Mouse (Mus musculus) intestine, embryonic 14.5 days (tissue): ENCODE data around the gene Usp22. TPM values are rescaled to one million over a fixed set of nuclear protein-coding genes. Genes with fewer than 3 reads are reported as not detected.
A peak's percentile ranks its signal among the peaks of the same experiment; 100 is the strongest.
"Not testable (repeated sequence)": the region's sequence is repeated elsewhere in the genome, so short reads cannot be mapped to it uniquely, and the experiment has no call there.

ENCODE experiments used
- ATAC-seq: fragments of 200-750 bp; cut with Nextera tagmentation; replicated peaks from 2 replicates; pipeline ENCODE4 v1.8.0; 2017; ENCODE audit warnings: low read depth, moderate number of reproducible peaks, moderate TSS enrichment, moderate library complexity; ENCODE audit not compliant: low FRiP score, low TSS enrichment
- DNase-seq: peaks from one replicate; pipeline ENCODE4 v3.0.0-alpha.2; 2018; ENCODE audit warnings: low spot score
- H3K27ac ChIP-seq: fragments of 300-500 bp; sonication (generic); 2 replicates; pipeline ENCODE4 v1.5.1; 2014; ENCODE audit warnings: low read depth, mild to moderate bottlenecking, control low read depth
- H3K27me3 ChIP-seq: fragments of 300-500 bp; sonication (generic); replicated peaks from 2 replicates; pipeline ENCODE4 v1.6.1; 2014; ENCODE audit warnings: low read length, control low read depth; ENCODE audit not compliant: control insufficient read depth, insufficient read depth
- H3K36me3 ChIP-seq: fragments of 300-500 bp; sonication (generic); 2 replicates; pipeline ENCODE4 v1.6.1; 2014; ENCODE audit warnings: low read length, control low read depth; ENCODE audit not compliant: control insufficient read depth, insufficient read depth
- H3K4me1 ChIP-seq: fragments of 300-500 bp; sonication (generic); replicated peaks from 2 replicates; pipeline ENCODE4 v1.6.1; 2014; ENCODE audit warnings: low read length, control low read depth, mixed read lengths; ENCODE audit not compliant: control insufficient read depth, insufficient read depth
- H3K4me2 ChIP-seq: fragments of 300-500 bp; sonication (generic); 2 replicates; pipeline ENCODE4 v1.6.1; 2014; ENCODE audit warnings: low read length
- H3K4me3 ChIP-seq: fragments of 300-500 bp; sonication (generic); 2 replicates; pipeline ENCODE4 v1.5.1; 2014; ENCODE audit warnings: low read depth, low read length, control low read depth, mixed read lengths
- H3K9ac ChIP-seq: fragments of 300-500 bp; sonication (generic); 2 replicates; pipeline ENCODE4 v1.6.1; 2014; ENCODE audit warnings: mild to moderate bottlenecking, low read length
- H3K9me3 ChIP-seq: fragments of 300-500 bp; sonication (generic); 2 replicates; pipeline ENCODE4 v1.6.1; 2016; ENCODE audit warnings: low read length, control low read depth; ENCODE audit not compliant: control insufficient read depth
- WGBS: fragments of 180-500 bp; shearing (Covaris S2); extraction: QIAGEN DNeasy Blood & Tissue Kit; methylation state at CpG from one replicate; pipeline ENCODE4 v1.1.7; 2014; 5-methylcytosine and 5-hydroxymethylcytosine counted together
- polyA plus RNA-seq: library from polyadenylated mRNA; unstranded; fragments of >200 nt; fragmentation: Nextera tagmentation; extraction: Ambion mirVana; gene quantifications from 2 replicates; pipeline ENCODE4 v1.2.1, GENCODE M21; 2014

The Usp22 gene
- polyA plus RNA-seq, 1 experiment from 2014 or later, result 163 TPM

DNA sequence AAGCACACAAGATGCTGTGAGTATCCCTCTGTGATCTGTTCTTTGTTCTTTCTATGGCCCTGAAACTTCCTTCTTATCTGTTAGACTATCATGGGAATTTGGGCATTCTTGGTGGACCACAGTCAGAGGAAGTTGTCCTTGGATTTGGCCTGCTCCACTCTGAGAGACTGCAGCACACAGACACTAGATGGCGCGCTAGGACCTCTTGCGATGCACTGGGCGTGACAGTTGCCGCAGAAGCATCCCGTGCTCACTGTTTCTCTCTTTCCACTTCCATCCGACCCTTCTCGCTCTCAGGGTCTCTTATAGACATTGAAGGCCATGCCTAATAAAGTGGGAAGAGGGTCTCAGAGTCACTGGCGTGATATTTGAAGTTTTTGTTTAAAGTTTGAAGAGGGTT, 18.5 kb upstream of the Usp22 start:
- H3K4me2 ChIP-seq, result no peak overlapping the region
- H3K9me3 ChIP-seq, result no peaks in the 10 kb centered on the region
- DNase-seq (peak; percentile 89), ATAC-seq (no peak; the same call in 1 of the 2 replicates)
- H3K36me3 ChIP-seq, result no peaks in the 10 kb centered on the region
- H3K27ac ChIP-seq, result no peak overlapping the region
- 7% methylated on average over 9 of the region's 9 CpGs for WGBS
- H3K4me3 ChIP-seq, result no peak overlapping the region
- H3K9ac ChIP-seq, result no peak overlapping the region
- no peaks in the 10 kb centered on the region for H3K4me1 ChIP-seq
- peaks cover 6% of the 10 kb centered on the region; the same call in 1 of the 2 replicates for H3K27me3 ChIP-seq

GRCm38 (mm10) chr11:61192779-61193178, 17.9 kb upstream of the Usp22 start:
- Histone ChIP-seq H3K27me3 (peaks cover 6% of the 10 kb centered on the region; the same call in 1 of the 2 replicates), H3K4me1 (no peaks in the 10 kb centered on the region), H3K36me3 (no peaks in the 10 kb centered on the region), H3K27ac (no peak overlapping the region), H3K9ac (no peak overlapping the region), H3K9me3 (no peaks in the 10 kb centered on the region), H3K4me2 (no peak overlapping the region), H3K4me3 (no peak overlapping the region)
- no peak for DNase-seq
- WGBS, result 88% methylated on average over 2 of the region's 2 CpGs
- ATAC-seq, result no peak

DNA sequence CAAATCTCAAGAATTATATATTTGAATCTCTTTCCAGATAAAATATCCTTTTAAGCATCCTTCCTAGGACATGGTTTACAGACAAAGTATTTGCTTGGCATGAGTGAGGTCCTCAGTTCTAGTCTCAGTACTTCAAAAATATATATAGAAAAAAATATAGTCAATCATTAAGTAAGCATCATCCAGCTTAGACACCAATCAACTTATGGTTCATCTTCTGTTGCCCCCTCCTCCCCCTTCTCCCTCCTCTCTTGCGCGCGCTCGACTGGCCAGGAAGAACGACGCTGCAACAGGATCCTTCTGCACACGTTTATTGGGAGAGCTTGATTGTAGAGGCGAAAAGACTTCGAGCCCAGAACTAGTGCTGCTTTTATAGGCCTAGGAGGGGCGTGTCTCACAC, 17.3 kb upstream of the Usp22 start:
- not testable (repeated sequence) for H3K27ac ChIP-seq, H3K9me3 ChIP-seq, H3K9ac ChIP-seq, ATAC-seq, H3K27me3 ChIP-seq, H3K4me1 ChIP-seq, DNase-seq, H3K36me3 ChIP-seq, H3K4me2 ChIP-seq, H3K4me3 ChIP-seq
- WGBS, result 88% methylated on average over 7 of the region's 10 CpGs

DNA sequence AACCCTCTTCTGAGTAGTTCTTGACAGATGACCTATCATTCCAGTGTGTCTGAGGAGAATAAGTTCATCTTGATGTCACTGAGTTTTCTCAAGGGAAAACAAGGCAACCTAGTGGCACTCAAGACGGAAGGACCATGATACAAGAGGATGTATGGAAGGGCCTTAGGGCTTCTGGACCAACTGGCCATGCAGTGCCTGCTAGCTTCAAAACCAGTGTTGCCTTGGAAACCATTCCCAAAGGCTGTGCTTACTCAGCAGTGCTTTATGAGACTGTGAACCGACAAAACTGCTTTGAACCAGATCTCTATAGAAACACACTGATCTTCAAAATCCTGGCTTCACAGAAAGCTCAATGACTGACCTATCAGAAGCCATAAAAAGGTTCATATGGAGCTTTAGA, 15.9 kb upstream of the Usp22 start:
- Histone ChIP-seq H3K36me3 (no peaks in the 10 kb centered on the region), H3K9ac (no peak overlapping the region), H3K4me2 (no peak overlapping the region)

GRCm38 (mm10) chr11:61183820-61184219, 9.0 kb upstream of the Usp22 start:
- WGBS, result 96% methylated on average over 1 of the region's 1 CpGs
- H3K27ac ChIP-seq, result no peak overlapping the region
- H3K9me3 ChIP-seq, result no peaks in the 10 kb centered on the region
- no peak overlapping the region for H3K4me3 ChIP-seq
- ATAC-seq, result no peak
- DNase-seq, result no peak
- no peaks in the 10 kb centered on the region for H3K27me3 ChIP-seq
- no peaks in the 10 kb centered on the region for H3K4me1 ChIP-seq
- H3K9ac ChIP-seq, result no peak overlapping the region
- no peak overlapping the region for H3K4me2 ChIP-seq
- no peaks in the 10 kb centered on the region for H3K36me3 ChIP-seq

More for the DNA sequence above, 15.9 kb upstream of the Usp22 start:
- no peak overlapping the region for H3K4me3 ChIP-seq
- DNase-seq (no peak), ATAC-seq (no peak)
- no peaks in the 10 kb centered on the region for H3K9me3 ChIP-seq
- H3K27ac ChIP-seq, result no peak overlapping the region
- 75% methylated on average over 2 of the region's 2 CpGs for WGBS
- no peaks in the 10 kb centered on the region for H3K4me1 ChIP-seq
- H3K27me3 ChIP-seq, result peaks cover 6% of the 10 kb centered on the region; the same call in 1 of the 2 replicates

DNA sequence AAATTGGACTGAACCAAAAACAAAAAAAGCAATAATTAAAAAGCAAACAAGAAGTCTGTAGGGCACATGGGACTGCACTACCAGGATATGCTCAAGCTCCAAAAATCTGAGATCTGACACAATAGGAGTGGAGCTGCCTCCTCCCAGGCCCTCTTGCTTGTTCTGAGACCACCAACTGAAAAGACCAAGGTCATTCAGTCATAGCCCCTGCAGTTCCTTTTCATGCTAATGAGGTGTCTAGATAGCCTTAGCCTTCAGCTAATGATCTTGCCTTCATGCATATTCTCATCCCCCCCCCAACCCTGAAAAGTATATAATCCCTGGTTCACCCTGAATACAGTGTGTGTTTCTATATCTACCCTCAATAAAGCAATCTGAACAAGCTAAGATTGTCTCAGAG, 6.8 kb upstream of the Usp22 start:
- Histone ChIP-seq H3K4me3 (no peak overlapping the region), H3K36me3 (no peaks in the 10 kb centered on the region), H3K27me3 (no peaks in the 10 kb centered on the region), H3K4me1 (no peaks in the 10 kb centered on the region), H3K4me2 (no peak overlapping the region), H3K27ac (no peak overlapping the region), H3K9me3 (no peaks in the 10 kb centered on the region), H3K9ac (no peak overlapping the region)
- DNase-seq (no peak), ATAC-seq (no peak)

- H3K27me3 ChIP-seq, result no peaks in the 10 kb centered on the region
- no peak overlapping the region for H3K4me2 ChIP-seq
- no peaks in the 10 kb centered on the region for H3K36me3 ChIP-seq
- ATAC-seq (no peak), DNase-seq (no peak)
- no peaks in the 10 kb centered on the region; the same call in 1 of the 2 replicates for H3K4me1 ChIP-seq
- no peaks in the 10 kb centered on the region for H3K9me3 ChIP-seq
- H3K4me3 ChIP-seq, result no peak overlapping the region
- whole genome bisulfite sequencing, result 87% methylated on average over 3 of the region's 3 CpGs
- H3K9ac ChIP-seq, result no peak overlapping the region
- H3K27ac ChIP-seq, result no peak overlapping the region
Measured at GRCm38 (mm10) chr11:61180361-61180760, 5.5 kb upstream of the Usp22 start.

- DNase-seq (no peak), ATAC-seq (no peak)
- Histone ChIP-seq H3K4me3 (no peak overlapping the region), H3K9ac (no peak overlapping the region), H3K4me2 (no peak overlapping the region), H3K36me3 (no peaks in the 10 kb centered on the region), H3K27me3 (no peaks in the 10 kb centered on the region), H3K9me3 (no peaks in the 10 kb centered on the region), H3K27ac (no peak overlapping the region), H3K4me1 (peaks cover 16% of the 10 kb centered on the region)
- 88% methylated on average over 1 of the region's 1 CpGs for WGBS
Measured at GRCm38 (mm10) chr11:61176321-61176720, 1.5 kb upstream of the Usp22 start.

DNA sequence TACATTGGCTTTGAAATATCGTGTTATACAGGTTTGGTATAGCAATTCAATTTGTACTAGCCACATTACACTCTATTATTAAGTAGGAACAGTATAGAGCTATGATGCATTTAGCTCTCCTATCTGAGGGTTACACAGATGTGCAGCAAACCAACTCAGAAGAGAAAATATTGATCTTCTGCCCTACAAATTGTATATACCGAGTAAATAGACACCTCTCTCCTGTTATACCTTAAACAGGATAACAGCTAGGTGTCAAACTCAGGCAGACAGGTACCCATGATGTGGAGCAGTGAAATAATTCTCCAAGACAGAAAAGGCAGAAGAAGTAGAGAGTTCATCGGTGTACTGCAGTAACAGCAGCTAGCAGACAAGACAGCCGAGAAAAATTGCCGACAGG, 923 bp upstream of the Usp22 start:
- no peak for DNase-seq
- no peaks in the 10 kb centered on the region for H3K9me3 ChIP-seq
- peak overlapping the region; percentile 47 for H3K4me2 ChIP-seq
- H3K27me3 ChIP-seq, result no peaks in the 10 kb centered on the region
- no peak for ATAC-seq
- peak overlapping the region; percentile 100 for H3K4me3 ChIP-seq
- H3K4me1 ChIP-seq, result peaks cover 21% of the 10 kb centered on the region
- H3K36me3 ChIP-seq, result no peaks in the 10 kb centered on the region
- WGBS, result 74% methylated on average over 5 of the region's 5 CpGs
- no peak overlapping the region for H3K9ac ChIP-seq
- H3K27ac ChIP-seq, result no peak overlapping the region
